Mouse (Mus musculus) liver, embryonic 14.5 days (tissue): ENCODE measurements around the gene Zfp652. TPM values are rescaled to one million over a fixed set of nuclear protein-coding genes. Genes with fewer than 3 reads are reported as not detected.
"Not testable (repeated sequence)": the region's sequence is repeated elsewhere in the genome, so short reads cannot be mapped to it uniquely, and the experiment has no call there.

ENCODE experiments used
- ATAC-seq: fragments of 200-750 bp; cut with Nextera tagmentation; 2 replicates; pipeline ENCODE4 v1.8.0; 2017; ENCODE audit warnings: moderate number of reproducible peaks, mild to moderate bottlenecking, moderate library complexity; ENCODE audit not compliant: insufficient read depth
- DNase-seq, 3 experiments: peaks; one replicate each; pipeline ENCODE4 v3.0.0-alpha.2; 2012 to 2013; ENCODE audit warnings: low read depth in 3 of 3, low spot score in 3 of 3
- H3K27ac ChIP-seq: fragments of 300-500 bp; sonication (generic); 2 replicates; pipeline ENCODE4 v1.5.1; 2014; ENCODE audit warnings: moderate library complexity, mild to moderate bottlenecking, control low read depth, inconsistent platforms
- H3K27me3 ChIP-seq: fragments of 300-500 bp; sonication (generic); 2 replicates; pipeline ENCODE4 v1.6.1; 2014; ENCODE audit warnings: mild to moderate bottlenecking, low read length, moderate library complexity; ENCODE audit not compliant: control insufficient read depth, insufficient read depth
- H3K36me3 ChIP-seq: fragments of 300-500 bp; sonication (generic); replicated peaks from 2 replicates; pipeline ENCODE4 v1.6.1; 2014; ENCODE audit warnings: low read depth; ENCODE audit not compliant: control insufficient read depth, insufficient read depth
- H3K4me1 ChIP-seq, 2 experiments: fragments of 200-500 bp in 1 of 2; fragments of 300-500 bp in 1 of 2; sonication (generic) in 1 of 2; replicated peaks; 2 replicates each; pipeline ENCODE4 v1.6.1; 2012 to 2014; ENCODE audit warnings: antibody characterized with exemption in 1 of 2, inconsistent platforms in 1 of 2, low read length in 1 of 2; ENCODE audit not compliant: control insufficient read depth in 2 of 2, insufficient read depth in 2 of 2
- H3K4me2 ChIP-seq: fragments of 300-500 bp; sonication (generic); 2 replicates; pipeline ENCODE4 v1.6.1; 2014; ENCODE audit warnings: low read depth, mild to moderate bottlenecking, control low read depth, moderate library complexity
- H3K4me3 ChIP-seq, 2 experiments: fragments of 200-500 bp in 1 of 2; fragments of 300-500 bp in 1 of 2; sonication (generic) in 1 of 2; 2 replicates each; pipeline ENCODE4 v1.5.1; 2012 to 2014; ENCODE audit warnings: low read depth in 2 of 2, low read length in 2 of 2, mild to moderate bottlenecking in 2 of 2, control low read depth in 1 of 2, inconsistent platforms in 1 of 2, moderate library complexity in 1 of 2; ENCODE audit not compliant: insufficient read depth in 1 of 2
- H3K9ac ChIP-seq: fragments of 300-500 bp; sonication (generic); replicated peaks from 2 replicates; pipeline ENCODE4 v1.6.1; 2014; ENCODE audit warnings: mild to moderate bottlenecking, control low read depth, moderate library complexity
- H3K9me3 ChIP-seq: fragments of 300-500 bp; sonication (generic); 2 replicates; pipeline ENCODE4 v1.6.1; 2016; ENCODE audit warnings: low read length, mixed read lengths; ENCODE audit not compliant: control insufficient read depth
- CTCF ChIP-seq: IDR thresholded peaks from 2 replicates; pipeline ENCODE4 v1.5.1; 2016; ENCODE audit warnings: antibody characterized with exemption, low read depth, control low read depth
- EP300 ChIP-seq: IDR thresholded peaks from 2 replicates; pipeline ENCODE4 v1.6.1; 2016; ENCODE audit warnings: antibody characterized with exemption, low read depth
- WGBS: fragments of 180-500 bp; shearing (Covaris S2); extraction: QIAGEN DNeasy Blood & Tissue Kit; methylation state at CpG from one replicate; pipeline ENCODE4 v1.1.7; 2014; ENCODE audit not compliant: insufficient replicate concordance; 5-methylcytosine and 5-hydroxymethylcytosine counted together
- polyA plus RNA-seq, 2 experiments: library from polyadenylated mRNA; depleted of rRNA in 1 of 2; stranded (reverse) in 1 of 2; unstranded in 1 of 2; fragments of >200 nt; fragmentation: Nextera tagmentation in 1 of 2; extraction: Ambion mirVana in 1 of 2; gene quantifications; 2 replicates each; pipeline versions ENCODE4 v1.2.1 to v1.2.3; 2012 to 2014

Zfp652 gene
- polyA plus RNA-seq, 2 experiments: 3.7 to 5.4 TPM

DNA sequence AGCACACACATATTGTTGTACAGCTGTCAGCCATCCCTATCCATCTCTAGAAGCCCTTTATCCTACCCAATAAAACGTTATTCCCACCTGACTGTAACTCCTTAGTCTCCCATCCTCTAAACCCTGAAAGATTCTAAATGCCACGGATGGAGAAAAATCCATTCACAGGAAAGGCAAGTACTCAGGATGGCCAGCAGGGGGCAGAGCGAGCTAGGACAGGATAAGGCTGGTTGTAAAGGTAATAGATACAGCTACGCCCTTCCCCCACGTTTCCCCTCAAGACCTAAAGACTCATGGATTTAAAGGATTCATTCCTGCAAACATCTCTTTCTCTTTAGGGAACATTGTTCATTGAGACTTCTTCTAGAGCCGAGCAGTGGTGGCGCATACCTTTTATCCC is 163.8 kb downstream of the Zfp652 start:
- H3K27ac ChIP-seq: no peak overlapping the region
- H3K9ac ChIP-seq: no peak overlapping the region
- H3K4me2 ChIP-seq: no peak overlapping the region
- no peaks in the 10 kb centered on the region for H3K27me3 ChIP-seq
- ATAC-seq (no peak), DNase-seq (peak in 2 of 3 experiments; percentile 36 to 37)
- 20% methylated on average over 7 of the region's 7 CpGs for WGBS
- no peaks in the 10 kb centered on the region for H3K4me1 ChIP-seq
- peak; percentile 93 for TF ChIP-seq CTCF
- TF ChIP-seq EP300: no peak
- H3K9me3 ChIP-seq: no peaks in the 10 kb centered on the region
- no peaks in the 10 kb centered on the region for H3K36me3 ChIP-seq
- no peak overlapping the region for H3K4me3 ChIP-seq

DNA sequence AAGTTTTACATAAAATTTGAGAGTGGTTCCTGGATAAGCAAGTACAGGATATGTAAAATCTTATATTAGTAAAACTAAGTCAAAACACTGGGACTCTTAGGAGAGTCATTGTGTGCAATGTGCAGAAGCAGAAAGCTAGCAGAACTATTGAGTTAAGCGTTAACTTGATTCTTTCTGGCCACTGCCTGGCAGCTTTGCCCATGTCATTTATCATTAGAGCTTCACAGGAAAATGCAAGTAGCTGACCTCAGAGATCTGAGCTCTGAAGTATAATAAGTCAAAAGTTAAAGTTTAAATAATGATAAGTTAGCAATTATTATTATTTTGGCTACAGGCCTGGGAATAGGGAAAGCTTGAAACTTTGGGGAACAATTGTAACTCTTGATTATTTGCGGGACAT is 167.4 kb downstream of the Zfp652 start:
- H3K4me1 ChIP-seq, H3K9me3 ChIP-seq, H3K27ac ChIP-seq, H3K4me2 ChIP-seq, H3K36me3 ChIP-seq, DNase-seq, H3K4me3 ChIP-seq, ATAC-seq, H3K27me3 ChIP-seq, H3K9ac ChIP-seq: not testable (repeated sequence)
- 71% methylated on average over 2 of the region's 2 CpGs for WGBS

Other genes with a start within 250 kb of the Zfp652 start
- gene Nxph3, start 198.1 kb upstream of the Zfp652 start, polyA plus RNA-seq (2012; rRNA removed): 0.03 and 0.08 TPM in 2 replicates
- gene Nxph3, start 198.1 kb upstream of the Zfp652 start, polyA plus RNA-seq (2014; fragmentation: Nextera tagmentation; extraction: Ambion mirVana): not detected in 2 replicates
- 2.1 and 2.3 TPM in 2 replicates for gene Ngfr, start 124.9 kb upstream of the Zfp652 start, polyA plus RNA-seq (2012; rRNA removed)
- 1.1 and 1.2 TPM in 2 replicates for gene Ngfr, start 124.9 kb upstream of the Zfp652 start, polyA plus RNA-seq (2014; fragmentation: Nextera tagmentation; extraction: Ambion mirVana)
- 90.4 and 124 TPM in 2 replicates for gene Phb, start 45.7 kb upstream of the Zfp652 start, polyA plus RNA-seq (2012; rRNA removed)
- 148 and 153 TPM in 2 replicates for gene Phb, start 45.7 kb upstream of the Zfp652 start, polyA plus RNA-seq (2014; fragmentation: Nextera tagmentation; extraction: Ambion mirVana)
- 0.09 and 0.11 TPM in 2 replicates for gene B130006D01Rik, start 10.9 kb downstream of the Zfp652 start, polyA plus RNA-seq (2012; rRNA removed)
- gene B130006D01Rik, start 10.9 kb downstream of the Zfp652 start, polyA plus RNA-seq (2014; fragmentation: Nextera tagmentation; extraction: Ambion mirVana): 0.25 and 0.27 TPM in 2 replicates
- 21.4 and 22.0 TPM in 2 replicates for gene Phospho1, start 111.8 kb downstream of the Zfp652 start, polyA plus RNA-seq (2012; rRNA removed)
- 5.7 and 6.6 TPM in 2 replicates for gene Phospho1, start 111.8 kb downstream of the Zfp652 start, polyA plus RNA-seq (2014; fragmentation: Nextera tagmentation; extraction: Ambion mirVana)
- 6.9 and 13.0 TPM in 2 replicates for gene Gngt2, start 124.5 kb downstream of the Zfp652 start, polyA plus RNA-seq (2012; rRNA removed)
- 16.5 and 17.5 TPM in 2 replicates for gene Gngt2, start 124.5 kb downstream of the Zfp652 start, polyA plus RNA-seq (2014; fragmentation: Nextera tagmentation; extraction: Ambion mirVana)
- gene Abi3, start 129.8 kb downstream of the Zfp652 start, polyA plus RNA-seq (2012; rRNA removed): 4.9 and 6.2 TPM in 2 replicates
- gene Abi3, start 129.8 kb downstream of the Zfp652 start, polyA plus RNA-seq (2014; fragmentation: Nextera tagmentation; extraction: Ambion mirVana): 2.3 and 3.8 TPM in 2 replicates
- gene B4galnt2, start 202.2 kb downstream of the Zfp652 start, polyA plus RNA-seq (2012; rRNA removed): 0.02 TPM in 2 replicates
- gene B4galnt2, start 202.2 kb downstream of the Zfp652 start, polyA plus RNA-seq (2014; fragmentation: Nextera tagmentation; extraction: Ambion mirVana): 0.09 TPM in 1 of 2 replicates, not detected in the other